Mouse (Mus musculus): ENCODE data around the gene Rce1. TPM values are rescaled to one million over a fixed set of nuclear protein-coding genes. Genes with fewer than 3 reads are reported as not detected.
A peak's percentile ranks its signal among the peaks of the same experiment; 100 is the strongest.

Gene Rce1
- 63.6 and 103 TPM in 2 replicates for total RNA-seq (2012; rRNA removed)

- Histone ChIP-seq H3K4me1 (ENCODE audit: control insufficient read depth in 2 of 2, insufficient read depth in 2 of 2, low read length in 2 of 2, poor library complexity in 1 of 2) (peaks cover 0 to 6% of the 10 kb centered on the region in 2 experiments; a peak in 1 of 4 replicates), H3K9me3 (ENCODE audit: control insufficient read depth, insufficient read depth, low read depth, low read length) (no peaks in the 10 kb centered on the region), H3K36me3 (ENCODE audit: control insufficient read depth, insufficient read depth, low read length, poor library complexity, severe bottlenecking) (peaks cover 20% of the 10 kb centered on the region), H3K9ac (ENCODE audit: insufficient read depth, low read depth, low read length, poor library complexity, severe bottlenecking) (peak within 1 kb of the TSS; percentile 98), H3K27ac (ENCODE audit: insufficient read depth, low read depth, low read length, poor library complexity, severe bottlenecking) (peak within 1 kb of the TSS; percentile 90), H3K4me3 (ENCODE audit: insufficient read depth in 1 of 2, low read depth in 1 of 2, low read length in 2 of 2, poor library complexity in 1 of 2, severe bottlenecking in 1 of 2) (peak within 1 kb of the TSS; percentile 96 to 99)
- in situ Hi-C loops (cut with MboI; ENCODE audit: low sequenced_read_pairs in 2 of 2, unreplicated experiment in 2 of 2), result loop anchor here (25.0 kb wide), 3 partner anchors 112 to 362 kb away; partner anchors contain the start of genes Mrpl11 (in 1 of the 2) and Npas4 (in 1 of the 2)
- DNase-seq (ENCODE audit: low read depth, low spot score), result peak; percentile 71
- no peak for TF ChIP-seq CHD2 (IDR thresholded peaks at IDR 0.05; ENCODE audit: low read depth, low read length)
- no peak for TF ChIP-seq ZNF384 (IDR thresholded peaks at IDR 0.05; ENCODE audit: low read depth, low read length)
- TF ChIP-seq MAFK (IDR thresholded peaks at IDR 0.05; ENCODE audit: insufficient read depth, low read depth, low read length), result no peak
- no peak for TF ChIP-seq ZC3H11A (IDR thresholded peaks at IDR 0.05; ENCODE audit: borderline replicate concordance, low read depth, low read length)
- TF ChIP-seq HCFC1 (IDR thresholded peaks at IDR 0.05; ENCODE audit: borderline replicate concordance, insufficient read depth, low read length), result peak; percentile 76
Measured at GRCm38 (mm10) chr19:4625179-4625828, at the start of gene Rce1. Rce1 (minus strand) TSS chr19:4625641.

- in situ Hi-C loops (cut with MboI; ENCODE audit: low sequenced_read_pairs in 2 of 2, unreplicated experiment in 2 of 2), result no loop called here
- TF ChIP-seq ZC3H11A (IDR thresholded peaks at IDR 0.05; ENCODE audit: borderline replicate concordance, low read depth, low read length), result no peak
- TF ChIP-seq HCFC1 (IDR thresholded peaks at IDR 0.05; ENCODE audit: borderline replicate concordance, insufficient read depth, low read length), result no peak
- no peak for TF ChIP-seq MAFK (IDR thresholded peaks at IDR 0.05; ENCODE audit: insufficient read depth, low read depth, low read length)
- no peak for TF ChIP-seq ZNF384 (IDR thresholded peaks at IDR 0.05; ENCODE audit: low read depth, low read length)
- no peak for TF ChIP-seq CHD2 (IDR thresholded peaks at IDR 0.05; ENCODE audit: low read depth, low read length)
Measured at GRCm38 (mm10) chr19:4672401-4672800, 47.0 kb upstream of the Rce1 start.

DNA sequence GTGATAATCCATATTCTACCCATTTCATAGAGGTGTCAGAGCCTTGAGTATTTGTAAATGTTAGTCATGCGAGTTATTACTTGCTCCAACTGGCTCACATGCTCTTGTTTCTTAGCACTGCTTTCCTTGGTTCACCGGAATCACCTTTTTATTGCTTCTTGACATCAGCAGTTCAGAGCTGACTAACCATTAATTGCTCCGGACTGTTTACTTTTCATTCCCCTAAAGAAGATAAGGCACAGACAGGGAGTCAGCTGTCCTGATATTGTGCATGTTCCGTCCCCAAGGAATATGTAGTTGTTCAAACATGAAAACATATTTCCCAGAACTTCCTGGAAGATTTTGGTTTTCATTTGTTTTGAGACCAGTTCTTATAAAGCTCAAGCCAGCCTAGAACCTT, 45.3 kb upstream of the Rce1 start:
- H3K4me1 ChIP-seq (ENCODE audit: control insufficient read depth in 2 of 2, insufficient read depth in 2 of 2, low read length in 2 of 2, poor library complexity in 1 of 2), result no peaks in the 10 kb centered on the region
- DNase-seq (ENCODE audit: low read depth, low spot score), result no peak
- H3K27ac ChIP-seq (ENCODE audit: insufficient read depth, low read depth, low read length, poor library complexity, severe bottlenecking), result no peak overlapping the region
- no peak overlapping the region for H3K4me3 ChIP-seq (ENCODE audit: insufficient read depth in 1 of 2, low read depth in 1 of 2, low read length in 2 of 2, poor library complexity in 1 of 2, severe bottlenecking in 1 of 2)
- TF ChIP-seq CHD2 (IDR thresholded peaks at IDR 0.05; ENCODE audit: low read depth, low read length), result no peak
- no peak for TF ChIP-seq ZNF384 (IDR thresholded peaks at IDR 0.05; ENCODE audit: low read depth, low read length)
- TF ChIP-seq MAFK (IDR thresholded peaks at IDR 0.05; ENCODE audit: insufficient read depth, low read depth, low read length), result no peak
- H3K9ac ChIP-seq (ENCODE audit: insufficient read depth, low read depth, low read length, poor library complexity, severe bottlenecking), result no peak overlapping the region
- no peaks in the 10 kb centered on the region for H3K9me3 ChIP-seq (ENCODE audit: control insufficient read depth, insufficient read depth, low read depth, low read length)
- H3K36me3 ChIP-seq (ENCODE audit: control insufficient read depth, insufficient read depth, low read length, poor library complexity, severe bottlenecking), result no peaks in the 10 kb centered on the region
- in situ Hi-C loops (cut with MboI; ENCODE audit: low sequenced_read_pairs in 2 of 2, unreplicated experiment in 2 of 2), result no loop called here

More at GRCm38 (mm10) chr19:4672401-4672800, 47.0 kb upstream of the Rce1 start:
- Histone ChIP-seq H3K27ac (ENCODE audit: insufficient read depth, low read depth, low read length, poor library complexity, severe bottlenecking) (no peak overlapping the region), H3K4me1 (ENCODE audit: control insufficient read depth in 2 of 2, insufficient read depth in 2 of 2, low read length in 2 of 2, poor library complexity in 1 of 2) (no peaks in the 10 kb centered on the region), H3K4me3 (ENCODE audit: insufficient read depth in 1 of 2, low read depth in 1 of 2, low read length in 2 of 2, poor library complexity in 1 of 2, severe bottlenecking in 1 of 2) (no peak overlapping the region), H3K9me3 (ENCODE audit: control insufficient read depth, insufficient read depth, low read depth, low read length) (no peaks in the 10 kb centered on the region), H3K9ac (ENCODE audit: insufficient read depth, low read depth, low read length, poor library complexity, severe bottlenecking) (no peak overlapping the region), H3K36me3 (ENCODE audit: control insufficient read depth, insufficient read depth, low read length, poor library complexity, severe bottlenecking) (no peaks in the 10 kb centered on the region)
- DNase-seq (ENCODE audit: low read depth, low spot score), result no peak

DNA sequence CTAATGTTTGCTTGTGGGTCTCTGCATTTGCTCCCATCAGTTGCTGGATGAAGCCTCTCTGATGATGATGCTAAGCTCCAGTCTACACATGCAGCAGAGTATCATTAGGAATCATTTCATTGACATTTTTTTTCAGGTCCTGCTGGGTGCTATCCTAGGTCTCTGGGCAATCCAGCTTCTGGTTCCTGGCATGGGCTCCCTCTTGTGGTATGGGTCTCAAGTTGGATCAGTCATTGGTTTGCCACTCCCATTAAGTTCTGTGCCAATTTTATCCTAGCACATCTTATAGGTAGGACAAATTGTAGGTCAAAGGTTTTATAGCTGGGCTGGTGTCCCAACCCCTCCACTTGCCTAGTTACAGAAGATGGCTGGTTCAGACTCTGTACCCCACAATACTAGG, 41.4 kb upstream of the Rce1 start:
- Histone ChIP-seq H3K4me3 (ENCODE audit: insufficient read depth in 1 of 2, low read depth in 1 of 2, low read length in 2 of 2, poor library complexity in 1 of 2, severe bottlenecking in 1 of 2) (no peak overlapping the region), H3K4me1 (ENCODE audit: control insufficient read depth in 2 of 2, insufficient read depth in 2 of 2, low read length in 2 of 2, poor library complexity in 1 of 2) (no peaks in the 10 kb centered on the region), H3K36me3 (ENCODE audit: control insufficient read depth, insufficient read depth, low read length, poor library complexity, severe bottlenecking) (no peaks in the 10 kb centered on the region), H3K9ac (ENCODE audit: insufficient read depth, low read depth, low read length, poor library complexity, severe bottlenecking) (no peak overlapping the region), H3K9me3 (ENCODE audit: control insufficient read depth, insufficient read depth, low read depth, low read length) (no peaks in the 10 kb centered on the region), H3K27ac (ENCODE audit: insufficient read depth, low read depth, low read length, poor library complexity, severe bottlenecking) (no peak overlapping the region)
- no peak for TF ChIP-seq MAFK (IDR thresholded peaks at IDR 0.05; ENCODE audit: insufficient read depth, low read depth, low read length)
- no peak for TF ChIP-seq HCFC1 (IDR thresholded peaks at IDR 0.05; ENCODE audit: borderline replicate concordance, insufficient read depth, low read length)
- no peak for TF ChIP-seq CHD2 (IDR thresholded peaks at IDR 0.05; ENCODE audit: low read depth, low read length)
- TF ChIP-seq ZC3H11A (IDR thresholded peaks at IDR 0.05; ENCODE audit: borderline replicate concordance, low read depth, low read length), result no peak
- no peak for TF ChIP-seq ZNF384 (IDR thresholded peaks at IDR 0.05; ENCODE audit: low read depth, low read length)
- in situ Hi-C loops (cut with MboI; ENCODE audit: low sequenced_read_pairs in 2 of 2, unreplicated experiment in 2 of 2), result no loop called here
- DNase-seq (ENCODE audit: low read depth, low spot score), result no peak

Data from ES-E14 (cell line).